29 mouse cellular contexts compared by ENCODE assay signal in the genomic region with DNA sequence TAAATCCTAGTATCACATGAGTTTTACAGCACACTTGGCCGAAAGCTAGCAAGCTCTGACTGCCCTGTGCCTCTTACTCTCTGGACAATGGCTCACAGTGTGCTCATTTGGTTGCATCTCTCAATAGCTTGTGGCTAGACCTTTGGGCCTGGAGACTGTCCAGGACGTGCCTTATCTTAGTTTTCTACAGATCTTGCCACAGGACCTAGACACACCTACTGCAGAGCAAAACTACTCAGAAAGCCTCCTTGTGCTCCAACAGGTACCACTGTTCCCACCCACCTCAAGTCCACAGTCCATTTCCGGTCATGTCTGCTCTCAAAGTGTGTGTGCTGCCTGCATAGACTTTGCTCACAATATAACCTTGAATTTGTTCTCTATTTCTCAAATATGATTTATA.
A peak's percentile ranks its signal among the peaks of the same experiment; 100 is the strongest.
DNase-seq lines count a peak whose midpoint lies in the region; ATAC-seq and TF ChIP-seq lines count a peak whose summit lies in the region.
"Had no signal": no experiment of that assay in that cellular context is flagged by ENCODE, and none has a peak within 500 bp of the region (broad histone marks: within the 10 kb centered on the region; RNA-seq: fewer than 3 reads in every experiment).

No protein-coding gene starts in this region.

- WGBS in limb, embryonic 11.5 days = 87% methylated on average over 3 of the region's 3 CpGs
- WGBS in limb, embryonic 10.5 days = 89% methylated on average over 3 of the region's 3 CpGs
- 75% methylated on average over 3 of the region's 3 CpGs for WGBS in intestine, embryonic 15.5 days
- WGBS in intestine, postnatal 0 days = 38% methylated on average over 3 of the region's 3 CpGs

- no peak for TF ChIP-seq CTCF in intestine, postnatal 0 days (IDR thresholded peaks at IDR 0.05; ENCODE audit: low read depth)
- no peak for TF ChIP-seq CTCF in left cerebral cortex, adult 2 months (IDR thresholded peaks at IDR 0.05)

- no peaks in the 10 kb centered on the region for H3K4me1 ChIP-seq in limb, embryonic 11.5 days (ENCODE audit: control insufficient read depth, insufficient read depth, low read length)
- H3K4me1 ChIP-seq in limb, embryonic 10.5 days = peaks cover 10% of the 10 kb centered on the region; the same call in 1 of the 2 replicates
- no peaks in the 10 kb centered on the region for H3K4me1 ChIP-seq in intestine, embryonic 15.5 days (replicated peaks)
- H3K4me1 ChIP-seq in intestine, postnatal 0 days (replicated peaks; ENCODE audit: control insufficient read depth, insufficient read depth, low read length) = no peaks in the 10 kb centered on the region

- H3K27me3 ChIP-seq in limb, embryonic 11.5 days (ENCODE audit: control insufficient read depth, insufficient read depth, low read length) = no peaks in the 10 kb centered on the region
- H3K27me3 ChIP-seq in limb, embryonic 10.5 days (ENCODE audit: low read depth, poor library complexity, severe bottlenecking) = no peaks in the 10 kb centered on the region
- no peaks in the 10 kb centered on the region for H3K27me3 ChIP-seq in intestine, embryonic 15.5 days (replicated peaks)
- H3K27me3 ChIP-seq in intestine, postnatal 0 days (replicated peaks; ENCODE audit: control insufficient read depth, insufficient read depth, low read length) = no peaks in the 10 kb centered on the region
- H3K27me3 ChIP-seq: CH12.LX; heart, embryonic 13.5 days; hindbrain, embryonic 15.5 days; Patski had no signal

- H3K36me3 ChIP-seq in limb, embryonic 11.5 days (ENCODE audit: control insufficient read depth, insufficient read depth, low read length) = no peaks in the 10 kb centered on the region
- H3K36me3 ChIP-seq in limb, embryonic 10.5 days = no peaks in the 10 kb centered on the region
- no peaks in the 10 kb centered on the region for H3K36me3 ChIP-seq in intestine, embryonic 15.5 days
- no peaks in the 10 kb centered on the region for H3K36me3 ChIP-seq in intestine, postnatal 0 days (ENCODE audit: control insufficient read depth, insufficient read depth)
- H3K36me3 ChIP-seq: forebrain, embryonic 10.5 days; heart, embryonic 10.5 days; heart, embryonic 13.5 days; hindbrain, embryonic 12.5 days; hindbrain, embryonic 15.5 days had no signal

- DNase-seq in limb, embryonic 11.5 days (ENCODE audit: low spot score) = peak; percentile 2
- DNase-seq in limb, embryonic 10.5 days (ENCODE audit: low spot score) = no peak
- DNase-seq in left cerebral cortex, postnatal 25 days (ENCODE audit: low spot score in 2 of 2) = no peak
- no peak for DNase-seq in left cerebral cortex, adult 2 months (ENCODE audit: extremely low spot score in 1 of 2, low spot score in 2 of 2)
- DNase-seq: adrenal gland, adult 2 months; adrenal gland, postnatal 14 days; B cell, adult 2 months; cerebellum, adult 11-12 months; cerebellum, adult 8-10 months; cerebellum, postnatal 10 days; cerebellum, postnatal 36 days; gastrocnemius, postnatal 10 days; gastrocnemius, postnatal 36 days; heart, adult 2 months; heart, postnatal 14 days; heart, postnatal 4 days had no signal

- intact Hi-C loops in left cerebral cortex, postnatal 25 days (cut with DNase I) = no loop called here
- intact Hi-C loops in left cerebral cortex, adult 2 months (cut with DNase I) = no loop called here

- H3K4me3 ChIP-seq in limb, embryonic 11.5 days (ENCODE audit: low read depth, low read length) = no peak overlapping the region
- no peak overlapping the region for H3K4me3 ChIP-seq in limb, embryonic 10.5 days
- no peak overlapping the region for H3K4me3 ChIP-seq in intestine, embryonic 15.5 days (replicated peaks)
- H3K4me3 ChIP-seq in intestine, postnatal 0 days (ENCODE audit: low read depth, low read length) = no peak overlapping the region
- H3K4me3 ChIP-seq in left cerebral cortex, adult 2 months = no peak overlapping the region
- H3K4me3 ChIP-seq: forebrain, embryonic 10.5 days; forebrain, embryonic 13.5 days; heart, adult 2 months; heart, embryonic 10.5 days; heart, embryonic 13.5 days; hindbrain, embryonic 12.5 days; hindbrain, embryonic 15.5 days had no signal

- no peak for ATAC-seq in limb, embryonic 11.5 days (ENCODE audit: insufficient number of reproducible peaks, low FRiP score, low TSS enrichment, low read depth)
- ATAC-seq in intestine, embryonic 15.5 days = peak; percentile 95
- ATAC-seq in intestine, postnatal 0 days = peak; percentile 87
- ATAC-seq in megakaryocyte-erythroid progenitor cell, adult 5-6 weeks (replicated peaks; ENCODE audit: low FRiP score, low TSS enrichment, poor library complexity, severe bottlenecking) = peak; percentile 45; the same call in 1 of the 2 replicates
- ATAC-seq: forebrain, embryonic 13.5 days; forebrain, embryonic 16.5 days; Patski had no signal

- H3K4me2 ChIP-seq in limb, embryonic 11.5 days (ENCODE audit: low read depth, severe bottlenecking) = no peak overlapping the region
- no peak overlapping the region for H3K4me2 ChIP-seq in intestine, embryonic 15.5 days (replicated peaks)
- H3K4me2 ChIP-seq in intestine, postnatal 0 days (replicated peaks; ENCODE audit: low read depth) = no peak overlapping the region
- H3K4me2 ChIP-seq: forebrain, embryonic 13.5 days; heart, embryonic 13.5 days; hindbrain, embryonic 12.5 days; hindbrain, embryonic 15.5 days had no signal

- no peaks in the 10 kb centered on the region for H3K9me3 ChIP-seq in limb, embryonic 11.5 days (ENCODE audit: control insufficient read depth, low read length)
- no peaks in the 10 kb centered on the region for H3K9me3 ChIP-seq in limb, embryonic 10.5 days (replicated peaks)
- H3K9me3 ChIP-seq in intestine, embryonic 15.5 days = no peaks in the 10 kb centered on the region
- H3K9me3 ChIP-seq in intestine, postnatal 0 days (ENCODE audit: control insufficient read depth) = no peaks in the 10 kb centered on the region
- H3K9me3 ChIP-seq: forebrain, embryonic 10.5 days; forebrain, embryonic 13.5 days; G1E; heart, embryonic 10.5 days; heart, embryonic 13.5 days; hindbrain, embryonic 12.5 days; hindbrain, embryonic 15.5 days had no signal

- H3K9ac ChIP-seq in limb, embryonic 11.5 days (ENCODE audit: low read length) = no peak overlapping the region
- H3K9ac ChIP-seq in intestine, embryonic 15.5 days = no peak overlapping the region
- H3K9ac ChIP-seq in intestine, postnatal 0 days (ENCODE audit: low read depth, low read length) = no peak overlapping the region
- H3K9ac ChIP-seq: forebrain, embryonic 13.5 days; heart, embryonic 13.5 days; hindbrain, embryonic 12.5 days; hindbrain, embryonic 15.5 days had no signal

- H3K27ac ChIP-seq in limb, embryonic 11.5 days (replicated peaks; ENCODE audit: low read depth, low read length) = no peak overlapping the region
- H3K27ac ChIP-seq in limb, embryonic 10.5 days = no peak overlapping the region
- no peak overlapping the region for H3K27ac ChIP-seq in intestine, embryonic 15.5 days
- no peak overlapping the region for H3K27ac ChIP-seq in intestine, postnatal 0 days (ENCODE audit: low read depth, low read length)
- no peak overlapping the region for H3K27ac ChIP-seq in left cerebral cortex, adult 2 months
- H3K27ac ChIP-seq: forebrain, embryonic 10.5 days; forebrain, embryonic 13.5 days; heart, adult 2 months; heart, embryonic 10.5 days; heart, embryonic 13.5 days; hindbrain, embryonic 12.5 days; hindbrain, embryonic 15.5 days had no signal
